20 mouse cellular contexts compared by ENCODE assay signal in the genomic region with DNA sequence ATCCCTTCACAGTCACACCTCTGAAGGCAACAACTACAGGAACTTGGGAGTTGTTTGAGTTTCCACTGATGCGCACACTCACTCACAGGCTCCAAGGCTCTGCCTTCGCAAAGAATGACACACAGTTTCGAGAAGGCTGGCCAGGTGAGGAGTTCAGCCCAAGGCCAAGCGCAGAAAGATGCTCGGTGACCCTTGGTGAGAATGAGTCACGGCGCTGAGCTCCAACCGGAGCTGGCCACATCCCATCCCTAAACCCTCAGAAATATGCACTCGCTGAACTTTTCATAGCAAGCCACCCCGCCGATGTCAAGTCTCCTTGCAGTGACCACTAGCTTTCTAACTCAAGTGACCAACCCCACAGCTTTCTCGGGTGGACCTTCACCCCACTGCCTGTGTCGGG.
"Had no signal": no experiment of that assay in that cellular context is flagged by ENCODE, and none has a peak within 500 bp of the region (broad histone marks: within the 10 kb centered on the region; RNA-seq: fewer than 3 reads in every experiment).

No protein-coding gene starts in this region.

- ATAC-seq: lung, postnatal 0 days; midbrain, embryonic 13.5 days; midbrain, embryonic 15.5 days had no signal

- H3K27me3 ChIP-seq: lung, embryonic 15.5 days; midbrain, embryonic 13.5 days; midbrain, embryonic 15.5 days; neural tube, embryonic 13.5 days; neural tube, embryonic 15.5 days; stomach, embryonic 15.5 days had no signal

- H3K36me3 ChIP-seq: lung, embryonic 15.5 days; midbrain, embryonic 13.5 days; midbrain, embryonic 15.5 days; neural tube, embryonic 13.5 days; neural tube, embryonic 15.5 days; stomach, embryonic 15.5 days had no signal

- H3K27ac ChIP-seq: lung, embryonic 15.5 days; macrophage; midbrain, embryonic 13.5 days; midbrain, embryonic 15.5 days; neural tube, embryonic 13.5 days; neural tube, embryonic 15.5 days; stomach, embryonic 15.5 days; stomach, postnatal 0 days had no signal

- H3K4me1 ChIP-seq: midbrain, embryonic 15.5 days had no signal

- H3K9ac ChIP-seq: lung, embryonic 15.5 days; midbrain, embryonic 13.5 days; midbrain, embryonic 15.5 days; neural tube, embryonic 13.5 days; neural tube, embryonic 15.5 days; stomach, embryonic 15.5 days had no signal

- H3K4me3 ChIP-seq: lung, embryonic 15.5 days; megakaryocyte, embryonic 14.5 days; midbrain, embryonic 13.5 days; midbrain, embryonic 15.5 days; neural tube, embryonic 13.5 days; neural tube, embryonic 15.5 days; stomach, embryonic 15.5 days had no signal

- H3K4me2 ChIP-seq: lung, embryonic 15.5 days; midbrain, embryonic 11.5 days; midbrain, embryonic 13.5 days; midbrain, embryonic 15.5 days; neural tube, embryonic 13.5 days; neural tube, embryonic 15.5 days; stomach, embryonic 15.5 days had no signal

- H3K9me3 ChIP-seq: lung, embryonic 15.5 days; megakaryocyte, embryonic 14.5 days; midbrain, embryonic 13.5 days; midbrain, embryonic 15.5 days; neural tube, embryonic 13.5 days; neural tube, embryonic 15.5 days; stomach, embryonic 15.5 days had no signal

- DNase-seq: lung, adult 2 months; lung, postnatal 14 days; retina, postnatal 1 day; right cerebral cortex, adult 18-20 months; right cerebral cortex, postnatal 25 days; right cerebral cortex, postnatal 4 days; thymus, adult 2 months; thymus, postnatal 25 days; thymus, postnatal 4 days had no signal
